Mouse (Mus musculus): Measurements from ENCODE around the gene Zmym6.

DNA sequence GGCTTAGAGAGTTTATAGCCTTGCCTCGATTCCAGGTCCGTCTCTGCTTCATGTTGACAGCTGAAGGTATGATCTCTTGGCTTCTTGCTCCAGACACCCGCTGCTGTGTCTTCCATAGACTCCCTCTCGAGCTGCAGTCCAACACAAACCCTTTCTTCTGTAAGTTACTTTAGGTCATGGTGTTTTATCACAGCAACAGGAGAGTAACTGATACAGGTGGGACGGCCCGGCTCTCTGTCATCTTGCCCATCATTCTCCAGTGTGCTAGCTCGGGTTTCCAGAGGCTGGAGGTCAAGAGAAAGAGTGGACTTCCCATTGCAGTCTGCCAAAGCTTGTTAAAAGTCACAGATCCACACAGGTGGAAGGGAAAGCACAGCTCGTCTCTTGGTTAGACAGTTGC lies 86.7 kb downstream of the Zmym6 start:
- no peak for TF ChIP-seq POLR2A (IDR thresholded peaks at IDR 0.05; ENCODE audit: extremely low read depth, insufficient read depth, low read length)
- TF ChIP-seq CTCF (IDR thresholded peaks at IDR 0.05; ENCODE audit: low read depth, low read length), result no peak

Measured in liver, adult 2 months (tissue).